Mouse (Mus musculus): ENCODE results near the gene Mettl7a3. TPM values are rescaled to one million over a fixed set of nuclear protein-coding genes. Genes with fewer than 3 reads are reported as not detected.
"Not testable (repeated sequence)": the region's sequence is repeated elsewhere in the genome, so short reads cannot be mapped to it uniquely, and the experiment has no call there.

Gene Mettl7a3
- total and polyA plus RNA-seq, 2 experiments from 2014 or later, result not detected

- no peaks in the 10 kb centered on the region for H3K27me3 ChIP-seq (ENCODE audit: insufficient read depth, low read length)
- H3K4me2 ChIP-seq (ENCODE audit: low read depth), result no peak overlapping the region
- 55% methylated on average over 2 of the region's 2 CpGs for WGBS
- H3K27ac ChIP-seq (ENCODE audit: low read depth, low read length), result no peak overlapping the region
- no peaks in the 10 kb centered on the region for H3K4me1 ChIP-seq (ENCODE audit: insufficient read depth)
- ATAC-seq (no peak), DNase-seq (no peak)
- H3K36me3 ChIP-seq (ENCODE audit: insufficient read depth), result no peaks in the 10 kb centered on the region
- no peak overlapping the region for H3K9ac ChIP-seq
- no peak for TF ChIP-seq CTCF (IDR thresholded peaks at IDR 0.05; ENCODE audit: low read depth)
- H3K4me3 ChIP-seq (ENCODE audit: low read depth, low read length), result no peak overlapping the region
- H3K9me3 ChIP-seq (ENCODE audit: low read length), result no peaks in the 10 kb centered on the region
These were observed 14.8 kb downstream of the Mettl7a3 start for GRCm38 (mm10) chr15:100349496-100349895.

- WGBS, result 79% methylated on average over 6 of the region's 6 CpGs
- no peak for DNase-seq
- H3K9me3 ChIP-seq (ENCODE audit: low read length), result no peaks in the 10 kb centered on the region
- no peak overlapping the region for H3K4me2 ChIP-seq (ENCODE audit: low read depth)
- no peak for ATAC-seq
- no peak overlapping the region for H3K27ac ChIP-seq (ENCODE audit: low read depth, low read length)
- H3K36me3 ChIP-seq (ENCODE audit: insufficient read depth), result no peaks in the 10 kb centered on the region
- no peak overlapping the region for H3K4me3 ChIP-seq (ENCODE audit: low read depth, low read length)
- H3K4me1 ChIP-seq (ENCODE audit: insufficient read depth), result no peaks in the 10 kb centered on the region
- no peak for TF ChIP-seq CTCF (IDR thresholded peaks at IDR 0.05; ENCODE audit: low read depth)
- H3K27me3 ChIP-seq (ENCODE audit: insufficient read depth, low read length), result no peaks in the 10 kb centered on the region
- no peak overlapping the region for H3K9ac ChIP-seq
These were observed 16.9 kb downstream of the Mettl7a3 start for GRCm38 (mm10) chr15:100351501-100352060.

GRCm38 (mm10) chr15:100352711-100353250 is 18.1 kb downstream of the Mettl7a3 start, which contains the start of the genes Methig1 and Mettl7a2:
TSS of gene Methig1 (plus strand) at chr15:100353149.
TSS of gene Mettl7a2 (plus strand) at chr15:100353200.
- TF ChIP-seq CTCF (IDR thresholded peaks at IDR 0.05; ENCODE audit: low read depth), result no peak
- ATAC-seq (no peak), DNase-seq (no peak)
- no peaks in the 10 kb centered on the region for H3K9me3 ChIP-seq (ENCODE audit: low read length)
- H3K36me3 ChIP-seq (ENCODE audit: insufficient read depth), result no peaks in the 10 kb centered on the region
- H3K4me2 ChIP-seq (ENCODE audit: low read depth), result no peak within 1 kb of the TSS
- no peak within 1 kb of the TSS for H3K9ac ChIP-seq
- WGBS, result 91% methylated on average over 10 of the region's 10 CpGs
- H3K27ac ChIP-seq (ENCODE audit: low read depth, low read length), result no peak within 1 kb of the TSS
- no peaks in the 10 kb centered on the region for H3K4me1 ChIP-seq (ENCODE audit: insufficient read depth)
- no peaks in the 10 kb centered on the region for H3K27me3 ChIP-seq (ENCODE audit: insufficient read depth, low read length)
- H3K4me3 ChIP-seq (ENCODE audit: low read depth, low read length), result no peak within 1 kb of the TSS

GRCm38 (mm10) chr15:100353399-100353798 is 18.7 kb downstream of the Mettl7a3 start:
- not testable (repeated sequence) for H3K9me3 ChIP-seq (ENCODE audit: low read length); H3K9ac ChIP-seq; H3K4me1 ChIP-seq (ENCODE audit: insufficient read depth); ATAC-seq; H3K27ac ChIP-seq (ENCODE audit: low read depth, low read length); H3K4me3 ChIP-seq (ENCODE audit: low read depth, low read length); H3K36me3 ChIP-seq (ENCODE audit: insufficient read depth); H3K4me2 ChIP-seq (ENCODE audit: low read depth); DNase-seq; H3K27me3 ChIP-seq (ENCODE audit: insufficient read depth, low read length)
- 96% methylated on average over 17 of the region's 22 CpGs for WGBS

GRCm38 (mm10) chr15:100355876-100356275 is 21.1 kb downstream of the Mettl7a3 start:
- no peak overlapping the region for H3K4me3 ChIP-seq (ENCODE audit: low read depth, low read length)
- DNase-seq, result no peak
- H3K4me2 ChIP-seq (ENCODE audit: low read depth), result no peak overlapping the region
- no peak for TF ChIP-seq CTCF (IDR thresholded peaks at IDR 0.05; ENCODE audit: low read depth)
- no peak overlapping the region for H3K27ac ChIP-seq (ENCODE audit: low read depth, low read length)
- H3K9ac ChIP-seq, result no peak overlapping the region
- no peaks in the 10 kb centered on the region for H3K9me3 ChIP-seq (ENCODE audit: low read length)
- 94% methylated on average over 5 of the region's 5 CpGs for WGBS
- ATAC-seq, result no peak
- no peaks in the 10 kb centered on the region for H3K27me3 ChIP-seq (ENCODE audit: insufficient read depth, low read length)
- no peaks in the 10 kb centered on the region for H3K4me1 ChIP-seq (ENCODE audit: insufficient read depth)
- H3K36me3 ChIP-seq (ENCODE audit: insufficient read depth), result no peaks in the 10 kb centered on the region

- Histone ChIP-seq H3K4me2 (ENCODE audit: low read depth) (no peak within 1 kb of the TSS), H3K4me1 (ENCODE audit: insufficient read depth) (no peaks in the 10 kb centered on the region), H3K27ac (ENCODE audit: low read depth, low read length) (no peak within 1 kb of the TSS), H3K9me3 (ENCODE audit: low read length) (no peaks in the 10 kb centered on the region), H3K9ac (no peak within 1 kb of the TSS), H3K36me3 (ENCODE audit: insufficient read depth) (no peaks in the 10 kb centered on the region), H3K4me3 (ENCODE audit: low read depth, low read length) (no peak within 1 kb of the TSS), H3K27me3 (ENCODE audit: insufficient read depth, low read length) (no peaks in the 10 kb centered on the region)
- WGBS, result 74% methylated on average over 7 of the region's 7 CpGs
- DNase-seq (no peak), ATAC-seq (no peak)
- no peak for TF ChIP-seq CTCF (IDR thresholded peaks at IDR 0.05; ENCODE audit: low read depth)
These were observed 29.5 kb downstream of the Mettl7a3 start, which contains the start of gene Higd1c for GRCm38 (mm10) chr15:100364242-100364641. TSS of gene Higd1c (plus strand) at chr15:100364542.

GRCm38 (mm10) chr15:100365967-100366366 is 31.2 kb downstream of the Mettl7a3 start:
- H3K4me3 ChIP-seq (ENCODE audit: low read depth, low read length); H3K27me3 ChIP-seq (ENCODE audit: insufficient read depth, low read length); ATAC-seq; DNase-seq; H3K9me3 ChIP-seq (ENCODE audit: low read length); H3K36me3 ChIP-seq (ENCODE audit: insufficient read depth); H3K4me1 ChIP-seq (ENCODE audit: insufficient read depth); H3K27ac ChIP-seq (ENCODE audit: low read depth, low read length); H3K4me2 ChIP-seq (ENCODE audit: low read depth); H3K9ac ChIP-seq: not testable (repeated sequence)
- WGBS, result 49% methylated on average over 9 of the region's 9 CpGs

All from forebrain, postnatal 0 days (tissue).